Mouse (Mus musculus): Measurements from ENCODE around the gene 4921539E11Rik.
A peak's percentile ranks its signal among the peaks of the same experiment; 100 is the strongest.

4921539E11Rik gene

GRCm38 (mm10) chr4:103232156-103232555 is 58.5 kb downstream of the 4921539E11Rik start:
- DNase-seq (ENCODE audit: low read depth) = no peak

- peak; percentile 12 for DNase-seq (ENCODE audit: low read depth)
Observed at GRCm38 (mm10) chr4:103222854-103223253, 67.8 kb downstream of the 4921539E11Rik start.

- DNase-seq (ENCODE audit: low read depth) = no peak
Observed at GRCm38 (mm10) chr4:103221789-103222188, 68.9 kb downstream of the 4921539E11Rik start.

- DNase-seq (ENCODE audit: low read depth) = no peak
Observed at GRCm38 (mm10) chr4:103219011-103219410, 71.7 kb downstream of the 4921539E11Rik start.

GRCm38 (mm10) chr4:103216046-103216445 is 74.6 kb downstream of the 4921539E11Rik start:
- DNase-seq (ENCODE audit: low read depth) = peak; percentile 67

GRCm38 (mm10) chr4:103214925-103215820 is 75.5 kb downstream of the 4921539E11Rik start, which contains the start of gene Slc35d1:
Gene Slc35d1 (minus strand): TSS chr4:103215164.
- peak; percentile 78 for DNase-seq (ENCODE audit: low read depth)

GRCm38 (mm10) chr4:103214498-103214924 is 76.2 kb downstream of the 4921539E11Rik start:
- peak; percentile 80 for DNase-seq (ENCODE audit: low read depth)

- DNase-seq (ENCODE audit: low read depth) = peak; percentile 68
Observed at GRCm38 (mm10) chr4:103213859-103214497, 76.7 kb downstream of the 4921539E11Rik start.

- DNase-seq (ENCODE audit: low read depth) = no peak
Observed at GRCm38 (mm10) chr4:103208553-103208952, 82.1 kb downstream of the 4921539E11Rik start.

GRCm38 (mm10) chr4:103203646-103204045 is 87.0 kb downstream of the 4921539E11Rik start:
- DNase-seq (ENCODE audit: low read depth) = no peak

- DNase-seq (ENCODE audit: low read depth) = no peak
Observed at GRCm38 (mm10) chr4:103200046-103200445, 90.6 kb downstream of the 4921539E11Rik start.

- no peak for DNase-seq (ENCODE audit: low read depth)
Observed at GRCm38 (mm10) chr4:103199086-103199485, 91.6 kb downstream of the 4921539E11Rik start.

GRCm38 (mm10) chr4:103197401-103197800 is 93.3 kb downstream of the 4921539E11Rik start:
- no peak for DNase-seq (ENCODE audit: low read depth)

GRCm38 (mm10) chr4:103192421-103192820 is 98.2 kb downstream of the 4921539E11Rik start:
- DNase-seq (ENCODE audit: low read depth) = peak; percentile 27

- no peak for DNase-seq (ENCODE audit: low read depth)
Observed at GRCm38 (mm10) chr4:103188786-103189640, 101.7 kb downstream of the 4921539E11Rik start.
